Mouse (Mus musculus) cerebellum, adult 11 months (tissue): ENCODE measurements around the gene Tpm4.

Experiments used
- DNase-seq: peaks from one replicate; pipeline ENCODE4 v3.0.0; 2022

Tpm4 gene

GRCm38 (mm10) chr8:72144345-72144975 is 9.7 kb downstream of the Tpm4 start:
- DNase-seq: no peak

- no peak for DNase-seq
Measured at GRCm38 (mm10) chr8:72145511-72145910, 10.7 kb downstream of the Tpm4 start.

GRCm38 (mm10) chr8:72146056-72146455 is 11.3 kb downstream of the Tpm4 start:
- no peak for DNase-seq

GRCm38 (mm10) chr8:72146556-72146955 is 11.8 kb downstream of the Tpm4 start:
- DNase-seq: no peak

GRCm38 (mm10) chr8:72147266-72147665 is 12.5 kb downstream of the Tpm4 start:
- no peak for DNase-seq

- DNase-seq: no peak
Measured at GRCm38 (mm10) chr8:72149056-72149455, 14.3 kb downstream of the Tpm4 start.

- DNase-seq: no peak
Measured at GRCm38 (mm10) chr8:72151418-72152078, 16.8 kb downstream of the Tpm4 start.

GRCm38 (mm10) chr8:72153382-72153781 is 18.6 kb downstream of the Tpm4 start:
- no peak for DNase-seq

GRCm38 (mm10) chr8:72158096-72158495 is 23.3 kb downstream of the Tpm4 start:
- DNase-seq: no peak

GRCm38 (mm10) chr8:72158726-72159125 is 24.0 kb downstream of the Tpm4 start:
- no peak for DNase-seq

GRCm38 (mm10) chr8:72160007-72160406 is 25.2 kb downstream of the Tpm4 start:
- DNase-seq: peak; percentile 12

GRCm38 (mm10) chr8:72160707-72161697 is 26.2 kb downstream of the Tpm4 start, which contains the start of gene Rab8a:
Gene Rab8a, plus strand, starts transcription at chr8:72161200.
- peak; percentile 100 for DNase-seq

GRCm38 (mm10) chr8:72162821-72163220 is 28.0 kb downstream of the Tpm4 start:
- no peak for DNase-seq

GRCm38 (mm10) chr8:72169098-72169668 is 34.4 kb downstream of the Tpm4 start:
- no peak for DNase-seq

- DNase-seq: no peak
Measured at GRCm38 (mm10) chr8:72169681-72170249, 35.0 kb downstream of the Tpm4 start.

- peak; percentile 63 for DNase-seq
Measured at GRCm38 (mm10) chr8:72177346-72177925, 42.7 kb downstream of the Tpm4 start.

- no peak for DNase-seq
Measured at GRCm38 (mm10) chr8:72183554-72184202, 48.9 kb downstream of the Tpm4 start.

GRCm38 (mm10) chr8:72187793-72188331 is 53.1 kb downstream of the Tpm4 start:
- DNase-seq: no peak

GRCm38 (mm10) chr8:72189417-72190214 is 54.8 kb downstream of the Tpm4 start, which contains the start of gene Hsh2d:
Gene Hsh2d, plus strand, starts transcription at chr8:72189638.
- no peak for DNase-seq

GRCm38 (mm10) chr8:72190215-72190539 is 55.4 kb downstream of the Tpm4 start:
- no peak for DNase-seq

GRCm38 (mm10) chr8:72192065-72192464 is 57.3 kb downstream of the Tpm4 start:
- DNase-seq: no peak
